21 mouse cellular contexts compared by ENCODE assay signal in the genomic region with DNA sequence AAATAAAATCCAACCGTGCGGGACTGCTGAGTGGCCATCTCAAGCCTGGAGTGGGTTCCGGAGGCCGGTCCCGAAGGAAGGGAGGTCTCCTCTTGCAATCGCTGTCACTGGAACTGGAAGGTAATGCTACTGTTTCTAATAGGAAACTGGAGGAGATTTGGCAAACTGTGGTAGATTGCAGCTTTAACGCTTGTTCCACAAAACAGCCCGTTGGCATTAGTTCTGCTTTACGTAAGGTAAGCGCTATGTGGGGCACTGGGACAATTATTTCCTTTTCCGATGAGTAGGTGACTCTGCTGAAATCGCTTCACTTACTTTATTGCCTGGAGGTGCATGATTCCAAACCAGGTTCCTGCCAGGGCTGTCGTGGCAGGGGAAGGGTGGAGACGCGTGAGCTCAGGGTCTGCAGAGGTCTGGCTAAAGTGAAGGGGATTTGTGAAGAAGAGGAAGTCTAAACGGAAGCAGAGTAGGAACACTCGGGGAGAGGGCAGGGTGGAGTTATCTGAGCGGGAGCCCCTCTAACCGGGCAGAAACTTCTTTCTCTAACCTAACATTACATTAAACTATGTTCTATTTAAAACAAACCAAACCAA.
DNase-seq lines count a peak whose midpoint lies in the region; ATAC-seq and TF ChIP-seq lines count a peak whose summit lies in the region.
"Had no signal": no experiment of that assay in that cellular context is flagged by ENCODE, and none has a peak within 500 bp of the region (broad histone marks: within the 10 kb centered on the region; RNA-seq: fewer than 3 reads in every experiment).

No protein-coding gene starts in this region.

- H3K36me3 ChIP-seq in lung, postnatal 0 days (ENCODE audit: insufficient read depth, low read length), result no peaks in the 10 kb centered on the region
- H3K36me3 ChIP-seq in embryonic facial prominence, embryonic 15.5 days, result 0 out of 2 replicates have a peak, but pooled peaks cover 7% of the 10 kb centered on the region
- H3K36me3 ChIP-seq: hindbrain, embryonic 15.5 days; midbrain, embryonic 15.5 days had no signal

- H3K9me3 ChIP-seq in lung, postnatal 0 days (ENCODE audit: low read length), result no peaks in the 10 kb centered on the region
- no peaks in the 10 kb centered on the region for H3K9me3 ChIP-seq in embryonic facial prominence, embryonic 15.5 days (replicated peaks)
- H3K9me3 ChIP-seq: forebrain, embryonic 15.5 days; hindbrain, embryonic 15.5 days; limb, embryonic 10.5 days; midbrain, embryonic 15.5 days had no signal

- ATAC-seq in lung, postnatal 0 days, result no peak
- no peak for ATAC-seq in embryonic facial prominence, embryonic 15.5 days (ENCODE audit: insufficient number of reproducible peaks, low FRiP score, low TSS enrichment, low read depth)
- 0 out of 2 replicates have a peak, but pooled peaks have one; percentile 16 for ATAC-seq in neutrophil, adult 5-6 weeks (ENCODE audit: extremely low read depth, insufficient number of reproducible peaks, low FRiP score, poor library complexity, severe bottlenecking)
- ATAC-seq: forebrain, embryonic 15.5 days; intestine, postnatal 0 days; midbrain, embryonic 15.5 days had no signal

- H3K27me3 ChIP-seq in lung, postnatal 0 days (replicated peaks; ENCODE audit: insufficient read depth, low read length), result no peaks in the 10 kb centered on the region
- no peaks in the 10 kb centered on the region for H3K27me3 ChIP-seq in embryonic facial prominence, embryonic 15.5 days
- H3K27me3 ChIP-seq: forebrain, embryonic 15.5 days; hindbrain, embryonic 15.5 days; midbrain, embryonic 15.5 days had no signal

- H3K4me3 ChIP-seq in lung, postnatal 0 days (ENCODE audit: low read depth, low read length), result no peak overlapping the region
- no peak overlapping the region for H3K4me3 ChIP-seq in embryonic facial prominence, embryonic 15.5 days (replicated peaks)
- H3K4me3 ChIP-seq: forebrain, embryonic 15.5 days; hindbrain, embryonic 15.5 days; layer of hippocampus, adult 2 months; limb, embryonic 10.5 days; midbrain, embryonic 15.5 days had no signal

- DNase-seq in heart, adult 11 months, result peak; percentile 75
- no peak for DNase-seq in heart, postnatal 25 days (ENCODE audit: low spot score)
- DNase-seq in lung, postnatal 0 days (ENCODE audit: low spot score), result peak; percentile 13
- no peak for DNase-seq in lung, postnatal 10 days
- DNase-seq in Muller cell, postnatal 12 days (ENCODE audit: inconsistent ontology term), result no peak
- no peak for DNase-seq in ovary, postnatal 36 days (ENCODE audit: low spot score)
- DNase-seq: adrenal gland, postnatal 10 days; cerebellum, adult 9-11 months; embryo, embryonic 11 days had no signal

- no peak for TF ChIP-seq CTCF in lung, postnatal 0 days (IDR thresholded peaks at IDR 0.05)

- TF ChIP-seq EP300 in lung, postnatal 0 days (IDR thresholded peaks at IDR 0.05), result no peak

- H3K9ac ChIP-seq in lung, postnatal 0 days (replicated peaks; ENCODE audit: low read depth), result no peak overlapping the region
- H3K9ac ChIP-seq in embryonic facial prominence, embryonic 15.5 days, result no peak overlapping the region
- H3K9ac ChIP-seq: forebrain, embryonic 15.5 days; hindbrain, embryonic 15.5 days; liver, embryonic 14.5 days; midbrain, embryonic 15.5 days had no signal

- no peak overlapping the region for H3K27ac ChIP-seq in lung, postnatal 0 days (ENCODE audit: low read length)
- no peak overlapping the region for H3K27ac ChIP-seq in embryonic facial prominence, embryonic 15.5 days (replicated peaks)
- H3K27ac ChIP-seq: forebrain, embryonic 15.5 days; hindbrain, embryonic 15.5 days; kidney, postnatal 0 days; layer of hippocampus, adult 2 months; limb, embryonic 10.5 days; liver, embryonic 14.5 days; macrophage; midbrain, embryonic 15.5 days had no signal

- 75% methylated on average over 19 of the region's 19 CpGs for WGBS in lung, postnatal 0 days
- 66% methylated on average over 19 of the region's 19 CpGs for WGBS in embryonic facial prominence, embryonic 15.5 days

- no peaks in the 10 kb centered on the region for H3K4me1 ChIP-seq in lung, postnatal 0 days (ENCODE audit: insufficient read depth, low read depth, low read length)
- no peaks in the 10 kb centered on the region for H3K4me1 ChIP-seq in embryonic facial prominence, embryonic 15.5 days
- H3K4me1 ChIP-seq: forebrain, embryonic 15.5 days; hindbrain, embryonic 15.5 days; limb, embryonic 10.5 days; midbrain, embryonic 15.5 days had no signal

- intact Hi-C loops in heart, postnatal 25 days (cut with DNase I), result no loop called here

- H3K4me2 ChIP-seq in lung, postnatal 0 days (replicated peaks; ENCODE audit: low read depth, low read length), result no peak overlapping the region
- H3K4me2 ChIP-seq in embryonic facial prominence, embryonic 15.5 days (replicated peaks), result peak overlapping the region; percentile 11; the same call in 1 of the 2 replicates
- H3K4me2 ChIP-seq: forebrain, embryonic 15.5 days; heart, embryonic 11.5 days; hindbrain, embryonic 15.5 days; midbrain, embryonic 15.5 days had no signal

Comparison
In these comparisons a context has a peak if more than half of its experiments do, and no peak if none do; other contexts are left out.
1. DNase-seq: peak in heart, adult 11 months (single experiment) and lung, postnatal 0 days (single experiment); none in heart, postnatal 25 days (single experiment), lung, postnatal 10 days (single experiment), Muller cell, postnatal 12 days (single experiment) and ovary, postnatal 36 days (single experiment).